Mouse (Mus musculus): ENCODE measurements around the gene Dnajc1. TPM values are rescaled to one million over a fixed set of nuclear protein-coding genes. Genes with fewer than 3 reads are reported as not detected.

Dnajc1 gene
- total RNA-seq, 1 experiment: 16.4 TPM

GRCm38 (mm10) chr2:18195691-18196396 is 196.8 kb downstream of the Dnajc1 start:
- H3K9me3 ChIP-seq (ENCODE audit: control insufficient read depth, insufficient read depth, low read depth, low read length): no peaks in the 10 kb centered on the region
- TF ChIP-seq HCFC1 (IDR thresholded peaks at IDR 0.05; ENCODE audit: borderline replicate concordance, insufficient read depth, low read length) (no peak), MAFK (IDR thresholded peaks at IDR 0.05; ENCODE audit: insufficient read depth, low read depth, low read length) (no peak), ZC3H11A (IDR thresholded peaks at IDR 0.05; ENCODE audit: borderline replicate concordance, low read depth, low read length) (no peak), CHD2 (IDR thresholded peaks at IDR 0.05; ENCODE audit: low read depth, low read length) (no peak), ZNF384 (IDR thresholded peaks at IDR 0.05; ENCODE audit: low read depth, low read length) (no peak)
- H3K4me1 ChIP-seq (ENCODE audit: control insufficient read depth in 2 of 2, insufficient read depth in 2 of 2, low read length in 2 of 2, poor library complexity in 1 of 2): no peaks in the 10 kb centered on the region
- no peak overlapping the region for H3K27ac ChIP-seq (ENCODE audit: insufficient read depth, low read depth, low read length, poor library complexity, severe bottlenecking)
- H3K9ac ChIP-seq (ENCODE audit: insufficient read depth, low read depth, low read length, poor library complexity, severe bottlenecking): no peak overlapping the region
- no peak overlapping the region for H3K4me3 ChIP-seq (ENCODE audit: insufficient read depth in 1 of 2, low read depth in 1 of 2, low read length in 2 of 2, poor library complexity in 1 of 2, severe bottlenecking in 1 of 2)
- peaks cover 7% of the 10 kb centered on the region for H3K36me3 ChIP-seq (ENCODE audit: control insufficient read depth, insufficient read depth, low read length, poor library complexity, severe bottlenecking)
- in situ Hi-C loops (cut with MboI; ENCODE audit: low sequenced_read_pairs in 2 of 2, unreplicated experiment in 2 of 2): no loop called here
- no peak for DNase-seq (ENCODE audit: low read depth, low spot score)

DNA sequence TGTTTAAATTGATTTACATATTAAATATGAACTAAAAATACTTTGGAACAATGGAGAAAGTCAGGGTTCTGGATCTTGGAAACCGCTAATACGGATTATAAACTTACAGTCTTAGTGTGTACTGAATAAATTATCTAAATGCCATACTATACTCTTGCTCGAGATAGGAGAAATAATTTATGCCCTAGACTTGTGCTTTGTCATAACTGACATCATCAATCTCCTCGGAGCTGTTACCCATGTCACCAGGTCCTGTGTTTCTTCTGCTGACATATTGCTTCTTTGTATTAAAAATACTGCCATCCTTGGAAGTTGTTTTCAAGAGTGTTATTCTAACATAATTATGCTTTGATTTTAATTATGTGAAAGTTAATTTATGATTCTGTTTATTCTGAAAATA is 197.3 kb downstream of the Dnajc1 start:
- in situ Hi-C loops (cut with MboI; ENCODE audit: low sequenced_read_pairs in 2 of 2, unreplicated experiment in 2 of 2): no loop called here
- Histone ChIP-seq H3K27ac (ENCODE audit: insufficient read depth, low read depth, low read length, poor library complexity, severe bottlenecking) (no peak overlapping the region), H3K36me3 (ENCODE audit: control insufficient read depth, insufficient read depth, low read length, poor library complexity, severe bottlenecking) (peaks cover 7% of the 10 kb centered on the region), H3K9me3 (ENCODE audit: control insufficient read depth, insufficient read depth, low read depth, low read length) (no peaks in the 10 kb centered on the region), H3K4me1 (ENCODE audit: control insufficient read depth in 2 of 2, insufficient read depth in 2 of 2, low read length in 2 of 2, poor library complexity in 1 of 2) (no peaks in the 10 kb centered on the region), H3K9ac (ENCODE audit: insufficient read depth, low read depth, low read length, poor library complexity, severe bottlenecking) (no peak overlapping the region), H3K4me3 (ENCODE audit: insufficient read depth in 1 of 2, low read depth in 1 of 2, low read length in 2 of 2, poor library complexity in 1 of 2, severe bottlenecking in 1 of 2) (no peak overlapping the region)
- DNase-seq (ENCODE audit: low read depth, low spot score): no peak
- TF ChIP-seq ZNF384 (IDR thresholded peaks at IDR 0.05; ENCODE audit: low read depth, low read length) (no peak), CHD2 (IDR thresholded peaks at IDR 0.05; ENCODE audit: low read depth, low read length) (no peak), MAFK (IDR thresholded peaks at IDR 0.05; ENCODE audit: insufficient read depth, low read depth, low read length) (no peak), ZC3H11A (IDR thresholded peaks at IDR 0.05; ENCODE audit: borderline replicate concordance, low read depth, low read length) (no peak), HCFC1 (IDR thresholded peaks at IDR 0.05; ENCODE audit: borderline replicate concordance, insufficient read depth, low read length) (no peak)

GRCm38 (mm10) chr2:18188367-18188766 is 204.3 kb downstream of the Dnajc1 start:
- DNase-seq (ENCODE audit: low read depth, low spot score): no peak
- Histone ChIP-seq H3K4me1 (ENCODE audit: control insufficient read depth in 2 of 2, insufficient read depth in 2 of 2, low read length in 2 of 2, poor library complexity in 1 of 2) (peaks cover 2 to 4% of the 10 kb centered on the region in 2 experiments; a peak in 2 of 4 replicates), H3K9ac (ENCODE audit: insufficient read depth, low read depth, low read length, poor library complexity, severe bottlenecking) (no peak overlapping the region), H3K27ac (ENCODE audit: insufficient read depth, low read depth, low read length, poor library complexity, severe bottlenecking) (no peak overlapping the region), H3K36me3 (ENCODE audit: control insufficient read depth, insufficient read depth, low read length, poor library complexity, severe bottlenecking) (peaks cover 2% of the 10 kb centered on the region), H3K4me3 (ENCODE audit: insufficient read depth in 1 of 2, low read depth in 1 of 2, low read length in 2 of 2, poor library complexity in 1 of 2, severe bottlenecking in 1 of 2) (no peak overlapping the region), H3K9me3 (ENCODE audit: control insufficient read depth, insufficient read depth, low read depth, low read length) (no peaks in the 10 kb centered on the region)
- TF ChIP-seq ZC3H11A (IDR thresholded peaks at IDR 0.05; ENCODE audit: borderline replicate concordance, low read depth, low read length) (no peak), CHD2 (IDR thresholded peaks at IDR 0.05; ENCODE audit: low read depth, low read length) (no peak), MAFK (IDR thresholded peaks at IDR 0.05; ENCODE audit: insufficient read depth, low read depth, low read length) (no peak), HCFC1 (IDR thresholded peaks at IDR 0.05; ENCODE audit: borderline replicate concordance, insufficient read depth, low read length) (no peak), ZNF384 (IDR thresholded peaks at IDR 0.05; ENCODE audit: low read depth, low read length) (no peak)
- in situ Hi-C loops (cut with MboI; ENCODE audit: low sequenced_read_pairs in 2 of 2, unreplicated experiment in 2 of 2): no loop called here

DNA sequence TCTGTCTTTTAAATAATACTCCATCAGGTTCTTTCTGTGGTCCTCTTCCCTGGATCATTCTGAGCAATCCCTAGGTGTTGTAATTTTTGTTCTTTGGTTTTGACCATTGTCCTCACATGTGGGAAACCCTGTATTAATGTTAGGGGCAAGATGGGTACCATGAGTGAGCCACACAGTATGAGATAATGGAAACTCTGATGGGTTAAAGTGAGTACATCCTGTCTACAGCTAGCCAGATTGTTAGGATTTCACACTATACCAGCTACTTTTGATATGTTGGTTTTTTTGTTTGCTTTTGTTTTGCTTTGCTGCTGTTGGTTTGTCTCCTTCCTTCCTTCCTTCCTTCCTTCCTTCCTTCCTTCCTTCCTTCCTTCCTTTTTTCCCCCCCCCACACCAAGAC is 209.6 kb downstream of the Dnajc1 start:
- H3K9ac ChIP-seq (ENCODE audit: insufficient read depth, low read depth, low read length, poor library complexity, severe bottlenecking): no peak overlapping the region
- H3K36me3 ChIP-seq (ENCODE audit: control insufficient read depth, insufficient read depth, low read length, poor library complexity, severe bottlenecking): peaks cover 4% of the 10 kb centered on the region
- peaks cover 2 to 4% of the 10 kb centered on the region in 2 experiments; a peak in 2 of 4 replicates for H3K4me1 ChIP-seq (ENCODE audit: control insufficient read depth in 2 of 2, insufficient read depth in 2 of 2, low read length in 2 of 2, poor library complexity in 1 of 2)
- no peak overlapping the region for H3K4me3 ChIP-seq (ENCODE audit: insufficient read depth in 1 of 2, low read depth in 1 of 2, low read length in 2 of 2, poor library complexity in 1 of 2, severe bottlenecking in 1 of 2)
- no peak for DNase-seq (ENCODE audit: low read depth, low spot score)
- TF ChIP-seq ZC3H11A (IDR thresholded peaks at IDR 0.05; ENCODE audit: borderline replicate concordance, low read depth, low read length) (no peak), MAFK (IDR thresholded peaks at IDR 0.05; ENCODE audit: insufficient read depth, low read depth, low read length) (no peak), ZNF384 (IDR thresholded peaks at IDR 0.05; ENCODE audit: low read depth, low read length) (no peak), CHD2 (IDR thresholded peaks at IDR 0.05; ENCODE audit: low read depth, low read length) (no peak), HCFC1 (IDR thresholded peaks at IDR 0.05; ENCODE audit: borderline replicate concordance, insufficient read depth, low read length) (no peak)
- no peaks in the 10 kb centered on the region for H3K9me3 ChIP-seq (ENCODE audit: control insufficient read depth, insufficient read depth, low read depth, low read length)
- in situ Hi-C loops (cut with MboI; ENCODE audit: low sequenced_read_pairs in 2 of 2, unreplicated experiment in 2 of 2): no loop called here
- no peak overlapping the region for H3K27ac ChIP-seq (ENCODE audit: insufficient read depth, low read depth, low read length, poor library complexity, severe bottlenecking)

Measured in ES-E14 (cell line).